Comparison of ENCODE assay signal across 8 mouse cellular contexts in genomic region chr1:155973719-155974379, GRCm38 (mm10). TPM values are rescaled to one million over a fixed set of nuclear protein-coding genes. Genes with fewer than 3 reads are reported as not detected.
A peak's percentile ranks its signal among the peaks of the same experiment; 100 is the strongest.
DNase-seq lines count a peak whose midpoint lies in the region; ATAC-seq and TF ChIP-seq lines count a peak whose summit lies in the region.

No protein-coding gene starts in this region.

- H3K4me3 ChIP-seq in forebrain, embryonic 14.5 days (ENCODE audit: low read depth, low read length): peak overlapping the region; percentile 98
- H3K4me3 ChIP-seq in kidney, postnatal 0 days (replicated peaks; ENCODE audit: low read depth, low read length): peak overlapping the region; percentile 99

- H3K9me3 ChIP-seq in forebrain, embryonic 14.5 days (replicated peaks; ENCODE audit: control insufficient read depth, low read length): no peaks in the 10 kb centered on the region
- H3K9me3 ChIP-seq in kidney, postnatal 0 days (replicated peaks; ENCODE audit: low read length): no peaks in the 10 kb centered on the region

- no peak for TF ChIP-seq POLR2A in brain, embryonic 14.5 days (IDR thresholded peaks at IDR 0.05; ENCODE audit: borderline replicate concordance, extremely low read depth, insufficient read depth, insufficient read length, poor library complexity, severe bottlenecking)

- peaks cover 9% of the 10 kb centered on the region; the same call in 1 of the 2 replicates for H3K4me1 ChIP-seq in forebrain, embryonic 14.5 days (ENCODE audit: control insufficient read depth, insufficient read depth, low read length)
- peaks cover 3% of the 10 kb centered on the region; the same call in 1 of the 2 replicates for H3K4me1 ChIP-seq in kidney, postnatal 0 days (replicated peaks; ENCODE audit: insufficient read depth, low read length)

- no peaks in the 10 kb centered on the region for H3K27me3 ChIP-seq in forebrain, embryonic 14.5 days (replicated peaks; ENCODE audit: control insufficient read depth, insufficient read depth, low read length)
- no peaks in the 10 kb centered on the region for H3K27me3 ChIP-seq in kidney, postnatal 0 days (ENCODE audit: insufficient read depth, low read length)

- peak overlapping the region; percentile 64 for H3K4me2 ChIP-seq in forebrain, embryonic 14.5 days (ENCODE audit: low read length)
- H3K4me2 ChIP-seq in kidney, postnatal 0 days (ENCODE audit: low read length): peak overlapping the region; percentile 64

- DNase-seq in layer of hippocampus, postnatal 36 days: peak; percentile 7 to 16
- no peak for DNase-seq in layer of hippocampus, adult 18-20 months (ENCODE audit: low spot score in 2 of 2)
- peak; percentile 50 for DNase-seq in brain, embryonic 14.5 days (ENCODE audit: low read depth)
- no peak for DNase-seq in forebrain, embryonic 14.5 days (ENCODE audit: low spot score)
- peak; percentile 14 for DNase-seq in kidney, postnatal 0 days (ENCODE audit: low spot score)
- DNase-seq in thymus, postnatal 4 days: peak; percentile 42
- DNase-seq in ovary, postnatal 10 days (ENCODE audit: low spot score): no peak

- H3K9ac ChIP-seq in forebrain, embryonic 14.5 days (ENCODE audit: low read length): peak overlapping the region; percentile 97
- H3K9ac ChIP-seq in kidney, postnatal 0 days (ENCODE audit: low read depth, low read length): peak overlapping the region; percentile 53

- H3K27ac ChIP-seq in forebrain, embryonic 14.5 days (ENCODE audit: low read depth, low read length): peak overlapping the region; percentile 90
- peak overlapping the region; percentile 92 for H3K27ac ChIP-seq in kidney, postnatal 0 days

- ATAC-seq in forebrain, embryonic 14.5 days: peak; percentile 6; the same call in 1 of the 2 replicates
- no peak for ATAC-seq in kidney, postnatal 0 days (replicated peaks; ENCODE audit: low FRiP score, low read depth)
- peak; percentile 18 for ATAC-seq in megakaryocyte progenitor cell, adult 5-6 weeks (replicated peaks; ENCODE audit: poor library complexity)

- H3K36me3 ChIP-seq in forebrain, embryonic 14.5 days (ENCODE audit: control insufficient read depth, insufficient read depth, low read length): no peaks in the 10 kb centered on the region
- no peaks in the 10 kb centered on the region for H3K36me3 ChIP-seq in kidney, postnatal 0 days (ENCODE audit: insufficient read depth, low read length)

- no peak for TF ChIP-seq CTCF in brain, embryonic 14.5 days (IDR thresholded peaks at IDR 0.05; ENCODE audit: borderline replicate concordance, extremely low read depth, insufficient read depth, insufficient read length)
- TF ChIP-seq CTCF in kidney, postnatal 0 days (IDR thresholded peaks at IDR 0.05; ENCODE audit: low read depth): no peak

- 4% methylated on average over 19 of the region's 19 CpGs for WGBS in forebrain, embryonic 14.5 days
- 4% methylated on average over 19 of the region's 19 CpGs for WGBS in kidney, postnatal 0 days

RNA-seq across cellular contexts. Expression of gene Cep350, which starts 0.8 kb away (rescaled TPM):
- 10 to 100 TPM; 47.4 to 51.9 TPM for total RNA-seq in layer of hippocampus, postnatal 36 days (2021)
- 10 to 100 TPM; 44.9 to 50.2 TPM for total RNA-seq in layer of hippocampus, adult 18-20 months (2021)
- 10.9 and 14.0 TPM in 2 replicates for polyA plus RNA-seq in brain, embryonic 14.5 days (2012; rRNA removed)
- polyA plus RNA-seq in forebrain, embryonic 14.5 days (2014; fragmentation: Nextera tagmentation; extraction: Ambion mirVana): 8.1 and 10.1 TPM in 2 replicates
- 7.0 and 7.9 TPM in 2 replicates for polyA plus RNA-seq in kidney, postnatal 0 days (2015; fragmentation: Nextera tagmentation; extraction: Ambion mirVana)
- total RNA-seq in megakaryocyte progenitor cell, adult 5-6 weeks (2015): 91.6 and 99.8 TPM in 2 replicates
- 67.2 and 84.5 TPM in 2 replicates for total RNA-seq in megakaryocyte progenitor cell, adult 5-6 weeks (2017)

Comparison
In these comparisons a context has a peak if more than half of its experiments do, and no peak if none do; other contexts are left out.
1. DNase-seq: peak in layer of hippocampus, postnatal 36 days (2 of 2), brain, embryonic 14.5 days (single experiment), kidney, postnatal 0 days (single experiment) and thymus, postnatal 4 days (single experiment); none in layer of hippocampus, adult 18-20 months (0 of 2), forebrain, embryonic 14.5 days (single experiment) and ovary, postnatal 10 days (single experiment).